Mouse (Mus musculus) T-helper 1 cell (primary cell): ENCODE data around the gene Cmpk1.

Experiments
- in situ Hi-C: fragments of 300-600 bp; cut with MboI, MseI; formaldehyde crosslinking; loops from one replicate; pipeline ENCODE4 v1.15.1; 2025; ENCODE audit warnings: high pct_unique_total_duplicates

Cmpk1 gene

DNA sequence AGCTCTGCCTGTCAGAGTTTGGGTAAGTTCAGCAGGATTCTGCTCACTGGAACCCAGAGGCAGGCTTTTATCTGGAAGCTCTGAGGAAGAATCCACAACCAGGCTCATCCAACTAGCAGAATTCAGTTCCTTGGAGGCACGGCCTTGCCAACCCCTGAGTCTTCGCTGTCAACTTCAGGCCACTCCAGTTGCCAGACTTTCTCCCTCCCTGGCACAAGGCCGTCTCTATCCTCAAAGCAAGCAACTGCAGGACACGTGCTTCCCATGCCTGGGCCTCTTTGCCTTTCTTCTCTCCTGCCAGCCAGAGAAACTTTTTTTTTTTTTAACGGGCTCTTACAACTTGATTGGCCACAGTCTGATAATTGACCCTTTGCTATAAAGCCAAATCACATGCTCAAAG is 42.0 kb downstream of the Cmpk1 start:
- in situ Hi-C loops = no loop called here

DNA sequence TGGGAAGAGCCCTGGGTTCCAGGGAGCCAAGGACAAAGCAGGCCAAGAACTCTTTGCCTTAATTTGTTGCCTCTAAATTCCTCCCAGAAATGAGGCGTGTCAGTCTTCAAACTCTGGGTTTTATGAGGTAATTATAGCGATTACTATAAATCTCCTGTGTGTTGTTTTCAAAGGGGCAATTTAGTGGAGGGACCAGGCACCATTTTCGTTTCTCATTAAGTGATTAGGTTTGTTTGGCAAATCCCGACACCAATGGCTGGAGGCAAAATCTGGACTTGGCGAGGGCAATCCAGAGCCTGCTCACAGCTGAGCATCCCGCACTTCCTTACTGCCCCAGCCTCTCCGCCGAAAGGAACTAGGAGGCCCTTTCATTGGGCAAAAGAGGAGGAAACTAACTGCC is 44.5 kb downstream of the Cmpk1 start:
- in situ Hi-C loops = no loop called here

DNA sequence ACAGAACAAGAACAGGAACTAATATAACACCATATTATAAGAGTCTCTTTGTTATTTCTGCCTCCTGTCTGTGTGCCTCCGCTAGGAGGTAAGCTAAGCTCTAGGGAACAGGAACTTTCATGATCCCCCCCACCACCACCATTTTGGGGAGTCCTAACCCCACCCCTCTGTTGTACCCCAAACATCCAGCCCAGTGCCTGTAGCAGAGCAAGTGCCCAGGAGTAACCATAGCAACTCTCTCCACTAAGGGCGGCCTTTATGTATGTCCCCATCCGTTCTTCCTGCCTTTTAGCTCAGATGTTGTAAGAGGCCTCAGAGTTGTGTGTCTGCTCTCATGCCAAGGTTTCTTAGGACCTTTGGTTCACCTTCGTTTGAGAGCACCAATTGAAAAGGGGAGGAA is 44.9 kb downstream of the Cmpk1 start:
- in situ Hi-C loops = no loop called here

DNA sequence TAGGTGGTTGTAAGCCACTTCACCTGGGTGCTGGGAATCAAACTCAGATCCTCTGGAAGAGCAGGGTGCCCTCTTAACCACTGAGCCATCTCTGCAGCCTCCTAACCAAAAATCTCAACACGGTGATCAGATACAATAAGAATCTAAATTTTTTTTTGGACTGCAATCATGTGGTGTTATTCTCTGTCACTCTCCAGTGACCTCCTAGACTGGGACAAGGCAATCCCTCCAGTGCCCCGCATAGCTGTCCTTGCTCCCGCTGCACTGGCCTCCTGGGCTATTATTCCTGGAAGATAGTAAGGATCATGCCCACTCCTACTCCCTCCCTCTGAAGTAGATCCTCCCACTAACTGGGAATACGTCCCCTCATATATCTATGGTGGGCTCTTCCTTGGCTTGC is 45.7 kb downstream of the Cmpk1 start:
- in situ Hi-C loops = no loop called here

DNA sequence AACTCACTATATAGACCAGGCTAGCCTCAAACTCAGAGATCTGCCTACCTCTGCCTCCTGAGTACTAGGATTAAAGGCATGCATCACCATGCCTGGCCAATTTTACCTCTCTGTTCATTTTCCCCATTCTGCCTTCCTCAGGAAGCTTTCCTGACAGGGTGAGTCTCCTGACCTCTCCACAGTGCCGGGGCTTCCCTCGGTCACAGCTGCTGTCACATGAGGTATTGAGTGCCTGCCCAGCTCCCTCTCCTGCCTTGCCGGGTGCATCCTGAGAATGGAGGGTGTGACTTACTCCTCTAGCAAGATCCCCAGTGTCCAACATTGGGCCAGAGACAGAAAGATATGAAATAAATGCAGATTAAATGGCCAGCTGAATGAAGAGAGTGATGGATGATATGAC is 48.8 kb downstream of the Cmpk1 start:
- in situ Hi-C loops = no loop called here

DNA sequence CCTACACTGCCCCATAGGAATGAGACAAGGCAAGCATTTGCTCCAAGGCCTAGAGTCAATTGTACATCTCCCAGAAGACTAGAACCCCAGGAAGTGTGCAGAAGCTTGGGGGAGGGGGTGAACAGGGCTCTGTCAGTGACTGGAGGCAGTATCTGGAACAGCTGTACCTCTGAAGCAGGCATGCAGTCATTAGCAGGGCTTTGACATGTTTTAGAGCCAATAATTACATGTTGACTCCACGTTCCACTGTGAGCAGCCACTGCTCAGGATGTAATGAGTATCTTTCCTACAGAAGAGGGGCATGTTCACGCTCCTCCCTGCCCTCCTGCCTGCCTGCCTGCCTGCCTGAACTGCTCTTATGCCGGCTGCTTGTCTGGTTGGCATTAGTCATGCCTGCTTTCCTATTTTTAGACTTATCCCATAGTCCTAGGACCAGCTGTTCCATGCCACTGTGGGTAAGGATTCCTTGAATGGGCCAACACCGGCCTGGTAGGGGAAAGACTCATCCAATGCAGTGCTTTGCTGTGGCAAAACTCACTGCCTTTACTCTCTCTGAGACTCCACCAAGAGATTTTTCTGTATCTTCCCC is 49.5 kb downstream of the Cmpk1 start:
- in situ Hi-C loops = no loop called here

DNA sequence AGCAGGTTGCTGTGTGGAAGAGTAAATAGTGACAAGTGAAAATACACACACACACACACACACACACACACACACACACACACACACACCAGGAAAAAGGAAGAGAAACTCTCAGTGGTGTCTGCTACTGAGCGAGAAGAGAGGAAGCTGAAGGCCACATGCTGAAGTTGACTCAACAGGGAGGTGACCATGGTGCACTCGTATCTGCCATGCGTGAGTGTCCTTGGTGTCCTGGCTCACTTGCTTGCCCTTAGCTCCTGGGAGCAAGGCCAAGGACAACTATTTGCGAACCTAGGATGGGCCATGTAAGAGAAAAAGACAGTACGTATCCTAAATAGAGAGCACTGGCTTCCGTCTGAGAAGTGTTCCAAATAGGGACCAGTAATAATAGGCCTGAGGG is 52.9 kb downstream of the Cmpk1 start:
- in situ Hi-C loops = no loop called here

DNA sequence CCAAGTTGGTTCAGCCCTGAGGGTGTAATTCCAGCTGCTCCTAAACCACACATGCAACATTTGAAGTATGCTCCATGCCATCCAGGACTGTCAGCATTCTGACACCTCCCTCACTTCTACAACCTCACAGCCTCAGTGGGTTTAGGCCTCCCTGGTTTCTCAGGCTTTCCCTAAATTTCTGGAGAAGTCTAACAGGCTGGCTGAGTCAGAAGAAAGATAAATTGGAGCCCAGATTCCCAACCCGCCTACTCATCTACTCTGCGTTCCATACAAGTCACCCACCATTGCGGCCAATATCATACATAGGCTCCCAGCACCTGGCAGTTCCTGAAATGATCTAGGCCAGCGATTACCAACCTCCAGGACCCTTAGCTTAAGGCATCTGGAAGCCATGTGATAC is 54.3 kb downstream of the Cmpk1 start:
- in situ Hi-C loops = no loop called here

DNA sequence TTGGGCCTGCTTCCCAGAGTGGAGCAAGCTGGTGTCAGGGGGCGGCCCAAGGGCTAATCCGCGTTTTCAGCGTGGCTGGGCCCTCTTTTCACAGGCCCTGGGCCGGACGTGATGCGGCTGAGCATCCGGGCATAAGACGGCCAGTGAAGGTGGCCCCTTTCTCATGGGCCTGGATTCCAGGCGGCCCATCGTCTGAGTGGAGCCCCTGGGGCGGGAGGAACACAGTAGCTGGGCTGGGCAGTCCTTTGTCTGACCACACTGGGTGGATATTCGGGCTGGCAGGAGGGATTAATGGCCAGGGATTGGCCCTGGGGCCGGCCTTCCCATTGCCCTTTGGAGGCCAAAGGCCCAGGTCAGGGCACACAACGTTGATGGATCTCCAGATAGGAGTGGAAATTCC is 57.9 kb downstream of the Cmpk1 start:
- in situ Hi-C loops = no loop called here

DNA sequence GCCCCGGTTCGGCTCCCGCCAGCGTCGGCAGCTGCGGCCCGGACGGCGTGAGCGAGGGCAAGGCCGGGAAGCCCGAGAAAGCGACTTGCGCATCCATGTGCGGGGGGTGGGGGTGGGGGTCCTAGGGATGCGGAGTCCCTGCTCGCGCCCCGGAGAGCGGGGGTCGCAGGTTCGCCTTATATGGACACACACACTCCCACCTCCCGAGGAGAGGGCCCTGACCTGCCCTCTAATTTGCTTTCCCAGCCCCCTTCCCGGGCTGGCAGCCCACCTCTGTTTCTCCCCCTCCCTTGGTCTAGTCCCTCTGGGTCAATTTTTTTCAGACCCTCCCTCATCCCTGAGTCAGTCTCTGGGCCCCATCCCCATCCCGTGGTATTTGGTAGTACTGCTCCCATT is 61.1 kb downstream of the Cmpk1 start, which contains the start of gene Foxe3:
Gene Foxe3, minus strand, starts transcription at position 97 of the 396 bp plus-strand sequence.
- in situ Hi-C loops = no loop called here

DNA sequence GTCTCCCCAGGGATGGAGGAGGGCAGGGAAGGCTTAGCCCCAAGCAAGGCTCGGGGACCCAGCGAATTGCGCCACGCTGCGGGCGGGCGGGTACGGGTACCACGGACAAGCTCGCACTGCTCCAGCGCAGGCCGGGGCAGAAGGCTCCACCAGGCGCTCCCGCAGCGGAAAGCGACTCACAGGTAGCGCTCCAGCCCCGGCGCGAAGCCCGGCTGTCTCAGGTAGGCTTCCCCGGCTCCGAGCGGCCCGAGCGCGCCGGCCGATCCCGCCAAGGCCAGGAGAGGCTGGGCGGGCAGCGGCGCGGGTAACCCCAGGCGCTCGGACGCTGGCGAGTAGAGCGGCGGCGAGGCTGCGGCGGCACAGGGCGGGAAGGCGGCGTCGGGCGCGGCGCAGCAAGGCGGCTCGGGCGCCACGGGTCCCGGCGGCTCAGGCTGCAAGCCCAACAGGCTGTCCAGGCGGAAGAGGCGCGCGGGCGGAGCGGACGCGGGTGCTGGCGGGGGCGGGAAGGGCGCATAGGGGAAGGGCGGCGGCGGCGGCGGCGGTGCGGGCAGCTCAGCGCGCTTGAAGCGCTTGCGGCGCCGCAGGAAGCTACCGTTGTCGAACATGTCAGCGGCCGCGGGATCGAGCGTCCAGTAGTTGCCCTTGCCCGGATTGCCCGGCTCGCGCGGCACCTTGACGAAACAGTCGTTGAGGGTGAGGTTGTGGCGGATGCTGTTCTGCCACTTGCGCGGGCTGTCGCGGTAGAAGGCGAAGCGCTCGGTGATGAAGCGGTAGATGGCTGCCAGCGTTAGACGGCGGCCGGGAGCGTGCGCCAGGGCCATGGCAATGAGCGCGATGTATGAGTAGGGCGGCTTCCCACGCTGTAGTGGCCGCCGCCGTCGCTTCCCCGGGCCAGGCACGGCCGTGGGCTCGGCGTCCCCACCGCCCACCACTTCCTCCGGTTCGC is 61.8 kb downstream of the Cmpk1 start:
- in situ Hi-C loops = no loop called here

DNA sequence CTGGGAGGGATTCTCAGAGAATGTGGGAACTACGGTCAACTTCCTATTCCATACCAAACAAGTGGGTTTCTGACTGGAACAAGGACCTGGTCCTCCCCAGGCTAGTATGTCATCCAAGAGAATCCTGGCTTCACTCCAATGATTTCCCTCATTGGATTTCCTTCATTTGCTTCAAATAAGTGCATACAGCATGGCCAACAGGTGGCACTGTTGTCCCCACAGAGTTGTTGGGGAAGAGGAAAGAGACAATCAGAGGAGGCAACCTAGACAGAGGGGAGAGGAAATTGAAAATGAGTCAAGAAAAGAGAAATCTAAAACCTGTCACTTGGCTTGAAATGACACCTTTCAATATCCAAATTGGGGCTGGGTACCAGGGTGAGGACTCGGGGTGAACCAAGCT is 70.0 kb downstream of the Cmpk1 start:
- in situ Hi-C loops = no loop called here

DNA sequence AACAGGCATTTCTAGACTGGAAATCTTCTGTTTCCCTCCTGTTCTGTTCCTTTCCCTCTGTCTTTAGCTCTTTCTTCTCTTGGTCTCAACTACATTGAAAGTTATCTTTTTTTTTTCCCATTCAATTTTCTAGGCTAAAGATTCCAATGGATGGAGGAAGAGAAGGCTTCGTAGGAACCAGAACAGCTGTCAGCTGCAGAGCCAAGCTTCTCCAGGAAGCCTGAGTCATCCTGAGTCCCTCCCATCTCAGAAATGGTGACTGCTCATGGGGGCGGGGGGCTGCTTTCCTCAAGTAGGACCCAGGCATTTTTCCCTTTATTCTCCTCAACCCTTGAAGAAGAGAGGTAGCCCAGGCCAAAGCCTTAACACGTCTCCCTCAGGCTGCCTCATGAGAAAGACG is 71.0 kb downstream of the Cmpk1 start:
- in situ Hi-C loops = no loop called here

DNA sequence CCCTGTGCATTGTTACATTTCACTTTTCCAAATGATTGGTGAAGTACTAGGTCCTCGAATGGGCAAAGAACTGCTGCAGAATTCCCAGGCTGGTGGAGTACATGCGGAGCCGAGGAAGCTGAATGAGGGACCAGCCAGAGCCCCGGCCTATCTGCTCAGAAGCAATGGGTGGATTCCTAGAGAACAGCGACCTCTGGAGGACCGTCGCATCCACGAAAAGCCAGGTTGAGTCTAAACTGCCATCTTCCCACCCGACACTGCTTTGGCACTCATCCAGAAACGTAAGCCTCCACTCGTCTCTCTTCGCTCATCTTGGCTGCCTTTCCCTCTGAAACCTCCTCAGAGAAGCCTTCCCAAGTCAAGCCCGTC is 73.5 kb downstream of the Cmpk1 start:
- in situ Hi-C loops = no loop called here

DNA sequence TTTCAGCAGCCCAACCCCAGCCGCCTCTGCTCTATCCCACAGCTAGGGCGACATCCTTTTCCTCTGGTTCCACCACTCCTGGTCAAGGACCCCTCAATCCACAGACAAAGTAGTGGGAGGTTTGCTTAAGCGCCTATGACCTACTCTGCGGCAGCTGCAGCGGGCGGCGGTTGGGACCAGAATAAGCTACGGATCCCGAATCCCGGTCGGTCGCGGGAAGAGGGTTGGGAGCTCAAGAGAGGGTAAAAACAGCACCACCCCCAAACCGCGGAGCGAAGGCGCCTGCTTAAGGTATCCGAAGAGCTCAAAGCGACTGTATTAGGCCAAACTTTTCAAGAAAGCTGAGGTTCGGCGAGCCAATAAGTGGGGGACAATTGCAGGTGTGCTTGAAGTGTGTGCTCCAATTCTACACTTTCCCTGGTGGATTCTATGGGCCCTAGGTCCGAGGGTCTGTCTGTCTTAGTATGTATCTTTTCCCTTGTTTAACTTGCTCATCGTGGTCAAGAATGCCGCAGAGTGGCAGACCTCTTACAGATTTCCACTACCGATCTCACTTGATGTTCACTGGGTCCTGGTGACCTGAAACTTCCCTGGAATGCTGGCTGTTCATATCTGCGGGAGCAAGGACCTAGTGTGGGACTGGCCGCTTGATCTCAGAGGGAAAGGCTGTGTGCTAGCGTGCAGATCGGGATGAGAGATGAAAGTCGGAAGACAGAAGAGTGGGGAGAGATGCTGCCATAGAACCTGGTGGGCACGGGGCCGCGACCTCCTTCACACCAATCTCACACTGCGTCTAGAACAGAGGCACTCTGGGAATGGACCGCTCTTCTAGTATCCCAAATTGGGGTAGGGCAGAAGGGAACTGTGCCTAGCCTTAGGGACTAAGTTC is 74.1 kb downstream of the Cmpk1 start:
- in situ Hi-C loops = no loop called here

DNA sequence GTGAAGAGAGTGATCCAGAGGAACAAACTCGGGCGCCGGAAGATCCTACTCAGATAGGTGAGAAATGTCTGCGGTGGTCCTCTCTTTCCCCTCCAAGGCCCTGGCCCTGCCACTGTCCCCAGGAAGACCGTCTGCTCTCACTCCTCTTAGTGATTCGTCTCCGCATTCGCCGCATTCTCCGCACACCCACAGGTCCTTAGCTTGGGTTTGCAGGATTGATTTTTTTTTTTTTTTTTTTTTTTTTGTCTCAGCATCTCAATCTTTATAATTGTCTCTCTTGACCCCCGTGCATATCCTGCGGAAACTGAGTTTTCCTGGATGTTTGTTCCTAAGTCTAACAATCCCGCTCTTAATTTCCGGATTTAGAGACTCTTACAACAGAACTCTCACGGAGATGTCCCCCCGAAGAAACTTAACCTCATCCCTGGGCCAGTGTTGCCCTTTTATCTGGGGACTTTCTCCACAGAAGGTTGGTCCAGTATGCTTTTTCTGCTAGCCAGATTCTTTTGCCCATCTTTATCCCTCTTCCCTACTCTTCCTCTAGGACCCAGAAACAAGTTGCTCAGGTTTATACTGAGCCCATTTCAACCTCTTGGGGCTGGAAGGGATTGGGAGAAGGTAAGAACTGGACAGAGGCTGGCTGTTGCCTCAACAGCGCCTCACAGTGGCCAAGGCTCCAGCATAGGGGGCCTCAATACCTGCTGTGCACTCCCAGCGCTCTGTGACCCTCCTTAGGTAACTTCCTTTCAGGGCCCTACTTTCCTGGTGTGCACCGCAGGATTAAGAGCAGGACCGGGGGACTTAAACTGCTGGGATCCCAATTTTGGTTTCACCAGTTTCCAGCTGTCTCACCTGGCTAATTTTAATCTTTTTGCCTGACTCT is 77.2 kb downstream of the Cmpk1 start:
- in situ Hi-C loops = no loop called here
